Mouse (Mus musculus) stomach, postnatal 0 days (tissue): ENCODE data around the gene Foxa3. TPM values are rescaled to one million over a fixed set of nuclear protein-coding genes. Genes with fewer than 3 reads are reported as not detected.
"Not testable (repeated sequence)": the region's sequence is repeated elsewhere in the genome, so short reads cannot be mapped to it uniquely, and the experiment has no call there.

Source experiments
- ATAC-seq: fragments of 200-750 bp; cut with Nextera tagmentation; 2 replicates; pipeline ENCODE4 v1.8.0; 2017; ENCODE audit not compliant: low FRiP score, low TSS enrichment
- DNase-seq: peaks from one replicate; pipeline ENCODE4 v3.0.0-alpha.2; 2016; ENCODE audit warnings: low spot score
- H3K27ac ChIP-seq: fragments of 300-500 bp; sonication (generic); replicated peaks from 2 replicates; pipeline ENCODE4 v1.5.1; 2014; ENCODE audit warnings: mild to moderate bottlenecking, control low read depth
- H3K27me3 ChIP-seq: fragments of 300-500 bp; sonication (generic); 2 replicates; pipeline ENCODE4 v1.6.1; 2014; ENCODE audit warnings: low read length; ENCODE audit not compliant: control insufficient read depth, insufficient read depth
- H3K36me3 ChIP-seq: fragments of 300-500 bp; sonication (generic); 2 replicates; pipeline ENCODE4 v1.6.1; 2014; ENCODE audit warnings: low read length, mixed read lengths; ENCODE audit not compliant: control insufficient read depth, insufficient read depth
- H3K4me1 ChIP-seq: fragments of 300-500 bp; sonication (generic); replicated peaks from 2 replicates; pipeline ENCODE4 v1.6.1; 2014; ENCODE audit warnings: antibody characterized with exemption; ENCODE audit not compliant: control insufficient read depth, insufficient read depth
- H3K4me2 ChIP-seq: fragments of 300-500 bp; sonication (generic); replicated peaks from 2 replicates; pipeline ENCODE4 v1.6.1; 2014; ENCODE audit warnings: low read depth, mild to moderate bottlenecking, control low read depth, moderate library complexity
- H3K4me3 ChIP-seq: fragments of 300-500 bp; sonication (generic); 2 replicates; pipeline ENCODE4 v1.5.1; 2014; ENCODE audit warnings: low read depth, low read length, control low read depth
- H3K9ac ChIP-seq: fragments of 300-500 bp; sonication (generic); 2 replicates; pipeline ENCODE4 v1.6.1; 2014; ENCODE audit warnings: mild to moderate bottlenecking, low read length, control low read depth, mixed read lengths
- H3K9me3 ChIP-seq: fragments of 300-500 bp; sonication (generic); 2 replicates; pipeline ENCODE4 v1.6.1; 2016; ENCODE audit warnings: low read length; ENCODE audit not compliant: control insufficient read depth
- CTCF ChIP-seq: IDR thresholded peaks from 2 replicates; pipeline ENCODE4 v1.5.1; 2016; ENCODE audit warnings: antibody characterized with exemption, low read depth, mild to moderate bottlenecking, moderate library complexity
- EP300 ChIP-seq: optimal IDR thresholded peaks from 2 replicates; pipeline ENCODE3; 2016; ENCODE audit warnings: antibody characterized with exemption
- WGBS: fragments of 180-500 bp; shearing (Covaris S2); extraction: QIAGEN DNeasy Blood & Tissue Kit; methylation state at CpG from one replicate; pipeline ENCODE4 v1.1.7; 2014; 5-methylcytosine and 5-hydroxymethylcytosine counted together
- polyA plus RNA-seq: library from polyadenylated mRNA; unstranded; fragments of >200 nt; fragmentation: Nextera tagmentation; extraction: Ambion mirVana; gene quantifications from 2 replicates; pipeline ENCODE4 v1.2.1, GENCODE M21; 2015

Foxa3 gene
- polyA plus RNA-seq: 39.2 and 46.0 TPM in 2 replicates

DNA sequence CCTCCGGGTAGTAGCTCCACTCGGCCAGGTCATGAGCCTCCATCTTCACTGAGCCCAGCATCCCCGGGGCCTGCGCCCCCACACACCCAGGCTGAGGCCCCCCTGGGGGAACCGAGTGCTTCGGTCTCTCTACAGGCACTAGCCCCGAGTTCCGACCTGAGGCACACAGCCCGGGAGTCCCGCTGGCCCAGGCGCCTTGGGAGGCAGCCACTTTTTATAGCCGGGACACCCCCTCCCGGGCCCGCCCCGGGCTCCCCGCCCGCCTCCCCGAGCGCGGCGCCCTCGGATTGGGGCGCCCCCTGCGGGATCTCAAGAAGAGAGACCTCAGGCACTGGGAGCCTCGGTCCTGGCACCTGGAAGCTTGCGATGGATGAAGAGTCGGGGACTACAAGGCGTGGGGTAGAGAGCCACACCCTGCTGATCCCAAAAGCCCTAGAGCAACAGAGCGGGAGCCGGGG is at the start of gene Foxa3:
Gene Foxa3, minus strand, starts transcription at position 182 of the 458 bp plus-strand sequence.
- 1% methylated on average over 29 of the region's 30 CpGs for WGBS
- peak; percentile 89 for DNase-seq

DNA sequence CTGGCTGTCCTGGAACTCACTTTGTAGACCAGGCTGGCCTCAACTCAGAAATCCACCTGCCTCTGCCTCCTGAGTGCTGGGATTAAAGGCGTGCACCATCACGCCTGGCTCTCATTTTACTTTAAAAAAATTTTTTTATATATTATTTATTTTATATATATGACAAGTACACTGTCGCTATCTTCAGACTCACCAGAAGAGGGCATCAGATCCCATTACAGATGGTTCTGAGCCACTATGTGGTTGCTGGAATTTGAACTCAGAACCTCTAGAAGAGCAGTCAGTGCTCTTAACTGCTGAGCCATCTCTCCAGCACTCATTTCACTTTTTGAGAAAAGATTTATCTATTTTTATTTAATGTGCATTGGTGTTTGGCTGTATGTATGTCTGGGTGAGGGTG is 47.7 kb upstream of the Foxa3 start:
- ATAC-seq, H3K4me1 ChIP-seq, H3K4me3 ChIP-seq, H3K27me3 ChIP-seq, H3K36me3 ChIP-seq, DNase-seq, H3K9ac ChIP-seq, H3K9me3 ChIP-seq, H3K27ac ChIP-seq, H3K4me2 ChIP-seq: not testable (repeated sequence)
- WGBS: 41% methylated on average over 3 of the region's 3 CpGs
- peak; percentile 53 for TF ChIP-seq CTCF

More for the DNA sequence above, at the start of gene Foxa3:
- no peaks in the 10 kb centered on the region for H3K9me3 ChIP-seq
- ATAC-seq: peak; percentile 71
- H3K36me3 ChIP-seq: no peaks in the 10 kb centered on the region
- H3K4me2 ChIP-seq: peak within 1 kb of the TSS; percentile 92
- peak within 1 kb of the TSS; percentile 97 for H3K4me3 ChIP-seq
- no peak for TF ChIP-seq EP300
- peak; percentile 68 for TF ChIP-seq CTCF
- H3K9ac ChIP-seq: peak within 1 kb of the TSS; percentile 88
- H3K27ac ChIP-seq: peak within 1 kb of the TSS; percentile 73
- H3K4me1 ChIP-seq: no peaks in the 10 kb centered on the region
- H3K27me3 ChIP-seq: 0 out of 2 replicates have a peak, but pooled peaks cover 7% of the 10 kb centered on the region

DNA sequence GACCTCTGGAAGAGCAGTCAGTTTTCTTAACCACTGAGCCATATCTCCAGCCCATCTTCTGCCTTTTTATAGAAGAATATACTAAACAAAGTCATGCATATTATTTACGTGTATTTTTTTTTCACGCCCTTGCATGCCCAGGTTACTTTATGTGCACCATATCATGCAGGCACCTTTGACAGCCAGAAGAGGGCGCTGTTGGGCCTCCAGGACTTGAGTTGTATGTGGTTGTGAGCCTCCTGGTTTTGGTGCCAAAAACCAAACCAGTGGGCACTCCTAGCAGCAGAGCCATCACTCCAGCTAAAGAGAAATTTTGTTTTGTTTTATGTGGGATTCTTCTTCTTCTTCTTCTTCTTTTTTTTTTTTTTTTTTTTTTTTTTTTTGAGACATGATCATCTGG is 46.2 kb upstream of the Foxa3 start:
- ATAC-seq: no peak
- no peak overlapping the region for H3K9ac ChIP-seq
- H3K4me3 ChIP-seq: no peak overlapping the region
- no peaks in the 10 kb centered on the region for H3K36me3 ChIP-seq
- no peak for TF ChIP-seq EP300
- peak; percentile 75 for TF ChIP-seq CTCF
- no peaks in the 10 kb centered on the region; the same call in 1 of the 2 replicates for H3K27me3 ChIP-seq
- H3K9me3 ChIP-seq: no peaks in the 10 kb centered on the region
- no peaks in the 10 kb centered on the region for H3K4me1 ChIP-seq
- H3K27ac ChIP-seq: no peak overlapping the region
- no peak overlapping the region for H3K4me2 ChIP-seq
- DNase-seq: no peak
- 39% methylated on average over 3 of the region's 3 CpGs for WGBS

DNA sequence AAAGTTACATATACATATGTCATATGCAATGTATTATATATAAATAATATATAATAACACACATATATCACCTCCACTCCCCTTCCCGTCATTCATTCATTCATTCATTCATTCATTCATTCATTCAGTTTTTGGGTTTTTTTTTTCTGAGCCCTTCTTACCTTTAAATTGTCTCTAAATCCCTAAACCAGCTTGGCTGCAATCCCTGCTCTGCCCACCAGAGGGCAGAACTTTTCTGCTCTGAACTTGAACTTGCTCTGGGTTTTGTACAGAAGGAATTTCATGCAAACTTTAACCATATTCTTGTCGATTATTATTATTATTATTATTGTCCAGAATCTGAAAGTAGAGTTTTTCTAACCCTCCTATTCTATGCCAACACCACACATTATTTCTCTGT is 45.4 kb upstream of the Foxa3 start:
- no peak overlapping the region for H3K4me2 ChIP-seq
- no peak for ATAC-seq
- no peaks in the 10 kb centered on the region; the same call in 1 of the 2 replicates for H3K27me3 ChIP-seq

DNA sequence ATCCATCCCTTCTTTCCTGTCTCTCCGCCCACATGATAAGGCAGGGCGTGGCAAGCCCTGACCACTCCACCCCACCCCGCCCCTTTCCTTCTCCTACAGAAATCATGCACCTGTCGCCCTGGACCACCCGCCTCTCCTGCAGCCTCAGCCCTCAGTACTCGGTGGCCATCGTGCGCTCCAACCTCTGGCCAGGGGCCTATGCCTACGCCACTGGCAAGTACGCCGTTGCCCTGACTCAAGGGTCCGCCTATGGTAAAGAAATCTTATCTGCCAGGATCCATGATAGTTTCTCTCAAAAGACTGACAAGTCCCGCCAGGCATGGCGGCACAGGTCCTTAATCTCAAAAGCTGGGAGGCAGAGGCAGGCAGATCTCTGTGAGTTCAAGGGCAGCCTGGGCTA is 44.6 kb upstream of the Foxa3 start:
- H3K4me1 ChIP-seq: no peaks in the 10 kb centered on the region
- WGBS: 58% methylated on average over 14 of the region's 14 CpGs
- no peaks in the 10 kb centered on the region for H3K36me3 ChIP-seq
- no peak for DNase-seq
- TF ChIP-seq CTCF: no peak
- no peak for TF ChIP-seq EP300
- ATAC-seq: no peak
- no peaks in the 10 kb centered on the region; the same call in 1 of the 2 replicates for H3K27me3 ChIP-seq
- H3K4me2 ChIP-seq: no peak overlapping the region
- no peak overlapping the region for H3K9ac ChIP-seq
- H3K4me3 ChIP-seq: no peak overlapping the region
- H3K27ac ChIP-seq: no peak overlapping the region
- no peaks in the 10 kb centered on the region for H3K9me3 ChIP-seq

More for the DNA sequence above, 45.4 kb upstream of the Foxa3 start:
- H3K9me3 ChIP-seq: no peaks in the 10 kb centered on the region
- H3K4me1 ChIP-seq: no peaks in the 10 kb centered on the region
- DNase-seq: peak; percentile 74
- 1% methylated on average over 2 of the region's 2 CpGs for WGBS
- no peak overlapping the region for H3K9ac ChIP-seq
- no peaks in the 10 kb centered on the region for H3K36me3 ChIP-seq
- TF ChIP-seq EP300 (no peak), CTCF (peak; percentile 87)
- H3K27ac ChIP-seq: no peak overlapping the region
- no peak overlapping the region for H3K4me3 ChIP-seq

DNA sequence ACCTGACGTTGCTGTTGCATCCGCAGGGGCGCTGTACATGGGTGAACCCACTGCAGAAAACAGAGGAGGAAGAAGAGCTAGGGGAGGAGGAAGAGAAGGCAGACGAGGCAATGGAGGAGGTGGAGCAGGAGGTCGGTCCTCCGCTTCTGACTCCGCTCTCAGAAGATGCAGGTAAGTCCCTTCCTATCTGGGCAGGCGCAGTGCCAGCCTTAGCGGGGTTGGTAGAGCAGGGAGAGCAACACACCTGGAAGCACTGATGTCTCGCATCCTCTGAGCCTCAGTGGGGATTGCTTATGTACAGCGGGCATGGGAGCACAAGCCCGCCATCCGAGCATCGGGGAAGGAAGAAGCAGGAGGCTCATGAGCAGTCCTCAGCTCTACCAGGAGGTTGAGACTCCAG is 43.7 kb upstream of the Foxa3 start:
- H3K4me3 ChIP-seq: no peak overlapping the region
- H3K9ac ChIP-seq: no peak overlapping the region
- ATAC-seq (no peak), DNase-seq (no peak)
- H3K27ac ChIP-seq: no peak overlapping the region
- no peak overlapping the region for H3K4me2 ChIP-seq
- 41% methylated on average over 14 of the region's 14 CpGs for WGBS
- no peaks in the 10 kb centered on the region; the same call in 1 of the 2 replicates for H3K27me3 ChIP-seq
- H3K4me1 ChIP-seq: no peaks in the 10 kb centered on the region
- H3K36me3 ChIP-seq: no peaks in the 10 kb centered on the region
- H3K9me3 ChIP-seq: no peaks in the 10 kb centered on the region
- no peak for TF ChIP-seq EP300
